Mouse (Mus musculus): ENCODE results near the gene Smg6. TPM values are rescaled to one million over a fixed set of nuclear protein-coding genes. Genes with fewer than 3 reads are reported as not detected.

Smg6 gene
- total RNA-seq (2017) = 43.7 and 48.2 TPM in 2 replicates

GRCm38 (mm10) chr11:74925577-74926387 lies at the start of gene Smg6, which contains the start of gene Srr:
Gene Smg6, plus strand, starts transcription at chr11:74925823.
Gene Srr, minus strand, starts transcription at chr11:74925948.
- peak; percentile 94 for ATAC-seq (ENCODE audit: extremely low read depth, insufficient number of reproducible peaks, low FRiP score, poor library complexity, severe bottlenecking)

GRCm38 (mm10) chr11:74876801-74877200 lies 48.8 kb upstream of the Smg6 start:
- ATAC-seq (ENCODE audit: extremely low read depth, insufficient number of reproducible peaks, low FRiP score, poor library complexity, severe bottlenecking) = no peak

GRCm38 (mm10) chr11:74880999-74881398 lies 44.6 kb upstream of the Smg6 start:
- no peak for ATAC-seq (ENCODE audit: extremely low read depth, insufficient number of reproducible peaks, low FRiP score, poor library complexity, severe bottlenecking)

GRCm38 (mm10) chr11:74881979-74882378 lies 43.6 kb upstream of the Smg6 start:
- no peak for ATAC-seq (ENCODE audit: extremely low read depth, insufficient number of reproducible peaks, low FRiP score, poor library complexity, severe bottlenecking)

GRCm38 (mm10) chr11:74883098-74883497 lies 42.5 kb upstream of the Smg6 start:
- no peak for ATAC-seq (ENCODE audit: extremely low read depth, insufficient number of reproducible peaks, low FRiP score, poor library complexity, severe bottlenecking)

- no peak for ATAC-seq (ENCODE audit: extremely low read depth, insufficient number of reproducible peaks, low FRiP score, poor library complexity, severe bottlenecking)
Measured at GRCm38 (mm10) chr11:74894619-74895018, 31.0 kb upstream of the Smg6 start.

- no peak for ATAC-seq (ENCODE audit: extremely low read depth, insufficient number of reproducible peaks, low FRiP score, poor library complexity, severe bottlenecking)
Measured at GRCm38 (mm10) chr11:74895980-74896900, 29.4 kb upstream of the Smg6 start.

GRCm38 (mm10) chr11:74896901-74897677 lies 28.5 kb upstream of the Smg6 start, which contains the start of gene Sgsm2:
Gene Sgsm2, minus strand, starts transcription at chr11:74897060.
- ATAC-seq (ENCODE audit: extremely low read depth, insufficient number of reproducible peaks, low FRiP score, poor library complexity, severe bottlenecking) = no peak

GRCm38 (mm10) chr11:74897678-74898516 lies 27.7 kb upstream of the Smg6 start, which contains the start of gene Tsr1:
Gene Tsr1, plus strand, starts transcription at chr11:74898071.
- peak; percentile 88 for ATAC-seq (ENCODE audit: extremely low read depth, insufficient number of reproducible peaks, low FRiP score, poor library complexity, severe bottlenecking)

GRCm38 (mm10) chr11:74898517-74898827 lies 27.2 kb upstream of the Smg6 start:
- ATAC-seq (ENCODE audit: extremely low read depth, insufficient number of reproducible peaks, low FRiP score, poor library complexity, severe bottlenecking) = no peak

GRCm38 (mm10) chr11:74901555-74901954 lies 24.1 kb upstream of the Smg6 start:
- ATAC-seq (ENCODE audit: extremely low read depth, insufficient number of reproducible peaks, low FRiP score, poor library complexity, severe bottlenecking) = no peak

- ATAC-seq (ENCODE audit: extremely low read depth, insufficient number of reproducible peaks, low FRiP score, poor library complexity, severe bottlenecking) = no peak
Measured at GRCm38 (mm10) chr11:74902416-74902815, 23.2 kb upstream of the Smg6 start.

GRCm38 (mm10) chr11:74907850-74908249 lies 17.8 kb upstream of the Smg6 start:
- ATAC-seq (ENCODE audit: extremely low read depth, insufficient number of reproducible peaks, low FRiP score, poor library complexity, severe bottlenecking) = no peak

GRCm38 (mm10) chr11:74908618-74909399 lies 16.8 kb upstream of the Smg6 start:
- ATAC-seq (ENCODE audit: extremely low read depth, insufficient number of reproducible peaks, low FRiP score, poor library complexity, severe bottlenecking) = no peak

- no peak for ATAC-seq (ENCODE audit: extremely low read depth, insufficient number of reproducible peaks, low FRiP score, poor library complexity, severe bottlenecking)
Measured at GRCm38 (mm10) chr11:74909978-74910377, 15.6 kb upstream of the Smg6 start.

- ATAC-seq (ENCODE audit: extremely low read depth, insufficient number of reproducible peaks, low FRiP score, poor library complexity, severe bottlenecking) = no peak
Measured at GRCm38 (mm10) chr11:74912492-74912891, 13.1 kb upstream of the Smg6 start.

GRCm38 (mm10) chr11:74919249-74919648 lies 6.4 kb upstream of the Smg6 start:
- ATAC-seq (ENCODE audit: extremely low read depth, insufficient number of reproducible peaks, low FRiP score, poor library complexity, severe bottlenecking) = no peak
